Mouse (Mus musculus): ENCODE measurements at regions not wholly inside any gene's neighbourhood (a gene's known extent, or its start where the extent isn't known, plus 50 kb on each side); places are given as distances from the start of the nearest gene placed in this dataset.
A peak's percentile ranks its signal among the peaks of the same experiment; 100 is the strongest.

DNA sequence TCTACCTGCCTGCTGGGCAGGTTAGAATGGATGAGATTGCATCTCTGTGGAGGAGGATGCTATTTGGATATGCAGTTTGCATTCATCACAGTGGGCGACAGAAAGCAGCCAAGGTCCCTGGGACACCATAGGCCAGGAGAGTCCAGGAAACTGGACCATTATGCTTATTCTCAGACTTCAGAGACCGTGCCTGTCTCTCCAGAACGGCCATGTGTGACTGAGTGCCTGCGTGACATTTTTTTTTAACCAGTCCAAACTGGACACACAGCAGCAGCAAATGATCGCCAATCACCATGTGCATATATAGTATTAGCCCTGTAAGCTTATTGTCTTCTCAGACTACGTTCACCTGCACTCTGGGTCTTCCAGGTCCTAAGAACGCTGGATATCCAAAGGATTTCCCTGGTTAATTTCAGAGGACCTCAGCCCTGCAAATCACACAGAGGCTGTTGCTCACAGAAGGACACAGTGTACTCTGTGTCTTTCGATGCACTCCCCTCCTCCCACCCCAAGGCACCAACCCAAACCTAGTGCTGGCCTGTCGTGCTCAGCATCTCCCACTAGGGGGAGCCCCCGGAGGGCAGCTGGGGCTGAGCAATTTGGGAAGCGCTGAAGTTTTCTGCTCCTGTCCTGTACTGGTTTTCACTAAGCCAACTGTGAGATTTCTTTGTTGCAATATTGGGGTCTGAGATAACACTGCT is 312.9 kb upstream of the Ubash3b start:
- no peak; the same call in 1 of the 2 replicates for ATAC-seq (ENCODE audit: extremely low read depth, insufficient number of reproducible peaks, low FRiP score, poor library complexity, severe bottlenecking)
- H3K36me3 ChIP-seq (replicated peaks), result no peaks in the 10 kb centered on the region
- H3K4me1 ChIP-seq (ENCODE audit: insufficient read depth, low read depth, low read length), result no peaks in the 10 kb centered on the region
- peak; percentile 87 for TF ChIP-seq CTCF (IDR thresholded peaks at IDR 0.05; ENCODE audit: low read depth, low read length)
- TF ChIP-seq POLR2AphosphoS5 (IDR thresholded peaks at IDR 0.05; ENCODE audit: insufficient replicate concordance, low read depth, low read length), result no peak
- peak; percentile 18 for DNase-seq (ENCODE audit: low spot score)
- H3K9me3 ChIP-seq (replicated peaks), result no peaks in the 10 kb centered on the region
- no peak overlapping the region for H3K4me3 ChIP-seq (ENCODE audit: low read depth, low read length)
- no peaks in the 10 kb centered on the region for H3K27me3 ChIP-seq (ENCODE audit: insufficient read depth, low read length)

GRCm38 (mm10) chr9:41473506-41473905 is 312.0 kb upstream of the Ubash3b start:
- H3K36me3 ChIP-seq (replicated peaks), result no peaks in the 10 kb centered on the region
- TF ChIP-seq TAL1 (conservative IDR thresholded peaks at IDR 0.05; ENCODE audit: low read depth, low read length) (no peak), GATA1 (IDR thresholded peaks at IDR 0.05; ENCODE audit: borderline replicate concordance, low read length) (no peak), CTCF (IDR thresholded peaks at IDR 0.05; ENCODE audit: low read depth, low read length) (no peak), GATA2 (IDR thresholded peaks at IDR 0.05; ENCODE audit: borderline replicate concordance, low read depth, low read length) (no peak), POLR2AphosphoS5 (IDR thresholded peaks at IDR 0.05; ENCODE audit: insufficient replicate concordance, low read depth, low read length) (no peak)
- DNase-seq (ENCODE audit: low spot score), result no peak
- H3K4me3 ChIP-seq (ENCODE audit: low read depth, low read length), result no peak overlapping the region
- H3K27me3 ChIP-seq (ENCODE audit: insufficient read depth, low read length), result no peaks in the 10 kb centered on the region
- no peaks in the 10 kb centered on the region for H3K9me3 ChIP-seq (replicated peaks)
- ATAC-seq (ENCODE audit: extremely low read depth, insufficient number of reproducible peaks, low FRiP score, poor library complexity, severe bottlenecking), result no peak
- no peaks in the 10 kb centered on the region for H3K4me1 ChIP-seq (ENCODE audit: insufficient read depth, low read depth, low read length)

- no peak overlapping the region for H3K4me3 ChIP-seq (ENCODE audit: low read depth, low read length)
- H3K36me3 ChIP-seq (replicated peaks), result no peaks in the 10 kb centered on the region
- H3K9me3 ChIP-seq (replicated peaks), result no peaks in the 10 kb centered on the region
- ATAC-seq (ENCODE audit: extremely low read depth, insufficient number of reproducible peaks, low FRiP score, poor library complexity, severe bottlenecking), result no peak
- no peaks in the 10 kb centered on the region for H3K27me3 ChIP-seq (ENCODE audit: insufficient read depth, low read length)
- TF ChIP-seq POLR2AphosphoS5 (IDR thresholded peaks at IDR 0.05; ENCODE audit: insufficient replicate concordance, low read depth, low read length) (no peak), TAL1 (conservative IDR thresholded peaks at IDR 0.05; ENCODE audit: low read depth, low read length) (no peak), GATA1 (IDR thresholded peaks at IDR 0.05; ENCODE audit: borderline replicate concordance, low read length) (no peak), GATA2 (IDR thresholded peaks at IDR 0.05; ENCODE audit: borderline replicate concordance, low read depth, low read length) (no peak), CTCF (IDR thresholded peaks at IDR 0.05; ENCODE audit: low read depth, low read length) (no peak)
- H3K4me1 ChIP-seq (ENCODE audit: insufficient read depth, low read depth, low read length), result no peaks in the 10 kb centered on the region
- DNase-seq (ENCODE audit: low spot score), result no peak
These were observed 309.8 kb upstream of the Ubash3b start for GRCm38 (mm10) chr9:41471345-41471744.

- no peak for ATAC-seq (ENCODE audit: extremely low read depth, insufficient number of reproducible peaks, low FRiP score, poor library complexity, severe bottlenecking)
These were observed 308.5 kb upstream of the Ubash3b start for GRCm38 (mm10) chr9:41470010-41470409.

DNA sequence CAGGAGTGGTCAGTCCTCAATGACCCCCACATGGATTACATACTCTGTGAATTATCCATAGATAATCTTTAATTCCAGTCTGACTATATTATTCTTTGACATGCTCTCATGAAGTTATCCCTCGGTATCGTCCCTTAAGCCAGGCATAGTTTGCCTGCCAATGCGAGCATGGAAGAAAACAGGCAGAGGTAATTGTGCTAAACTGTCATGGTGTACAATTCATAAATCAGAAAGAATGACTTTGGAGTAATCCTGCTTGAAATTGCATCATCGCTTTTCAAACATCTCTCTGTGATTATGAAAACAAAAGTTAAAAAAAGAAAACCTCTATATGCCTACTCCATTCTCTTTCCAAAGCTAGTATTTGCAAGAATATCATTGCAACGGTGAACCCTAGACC is 307.9 kb upstream of the Ubash3b start:
- Histone ChIP-seq H3K4me3 (ENCODE audit: low read depth, low read length) (no peak overlapping the region), H3K36me3 (replicated peaks) (no peaks in the 10 kb centered on the region), H3K9me3 (replicated peaks) (no peaks in the 10 kb centered on the region), H3K4me1 (ENCODE audit: insufficient read depth, low read depth, low read length) (no peaks in the 10 kb centered on the region), H3K27me3 (ENCODE audit: insufficient read depth, low read length) (no peaks in the 10 kb centered on the region)
- ATAC-seq (ENCODE audit: extremely low read depth, insufficient number of reproducible peaks, low FRiP score, poor library complexity, severe bottlenecking) (no peak), DNase-seq (ENCODE audit: low spot score) (no peak)
- TF ChIP-seq POLR2AphosphoS5 (IDR thresholded peaks at IDR 0.05; ENCODE audit: insufficient replicate concordance, low read depth, low read length) (no peak), GATA2 (IDR thresholded peaks at IDR 0.05; ENCODE audit: borderline replicate concordance, low read depth, low read length) (no peak), GATA1 (IDR thresholded peaks at IDR 0.05; ENCODE audit: borderline replicate concordance, low read length) (no peak), TAL1 (conservative IDR thresholded peaks at IDR 0.05; ENCODE audit: low read depth, low read length) (no peak), CTCF (IDR thresholded peaks at IDR 0.05; ENCODE audit: low read depth, low read length) (no peak)

More at GRCm38 (mm10) chr9:41470010-41470409, 308.5 kb upstream of the Ubash3b start:
- Histone ChIP-seq H3K4me3 (ENCODE audit: low read depth, low read length) (no peak overlapping the region), H3K27me3 (ENCODE audit: insufficient read depth, low read length) (no peaks in the 10 kb centered on the region), H3K9me3 (replicated peaks) (no peaks in the 10 kb centered on the region), H3K36me3 (replicated peaks) (no peaks in the 10 kb centered on the region), H3K4me1 (ENCODE audit: insufficient read depth, low read depth, low read length) (no peaks in the 10 kb centered on the region)
- no peak for DNase-seq (ENCODE audit: low spot score)
- TF ChIP-seq POLR2AphosphoS5 (IDR thresholded peaks at IDR 0.05; ENCODE audit: insufficient replicate concordance, low read depth, low read length), result no peak

DNA sequence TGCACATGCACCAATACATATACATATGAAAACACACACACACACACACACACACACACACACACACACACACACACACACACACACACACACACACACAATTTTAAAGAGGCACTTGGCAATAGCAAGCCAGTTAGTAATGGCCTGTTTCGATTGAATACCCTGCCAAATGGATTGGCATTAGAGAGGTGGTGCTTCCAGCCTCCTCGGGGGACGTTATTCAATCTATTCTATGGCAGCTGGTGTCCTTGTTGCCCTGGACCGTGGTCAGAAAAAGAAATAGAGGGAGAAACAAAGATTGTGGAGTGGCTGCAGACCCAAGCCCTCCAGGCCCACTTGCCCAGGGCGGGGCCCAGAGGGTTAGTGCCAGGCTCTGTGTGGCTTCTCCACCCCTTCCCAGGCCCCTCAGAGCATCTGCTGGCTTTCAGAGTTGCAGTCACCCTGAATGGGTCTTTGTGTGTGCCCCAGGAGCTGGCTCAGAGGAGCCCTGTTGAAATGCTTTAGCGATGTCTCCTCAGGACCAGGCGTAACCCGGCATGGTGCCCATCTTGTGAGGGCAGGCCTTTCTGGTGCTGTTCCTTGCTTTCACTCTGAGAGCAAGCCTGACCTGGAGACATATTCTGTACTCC is 302.7 kb upstream of the Ubash3b start:
- no peaks in the 10 kb centered on the region for H3K9me3 ChIP-seq (replicated peaks)
- H3K4me1 ChIP-seq (ENCODE audit: insufficient read depth, low read depth, low read length), result no peaks in the 10 kb centered on the region
- DNase-seq (ENCODE audit: low spot score) (no peak), ATAC-seq (ENCODE audit: extremely low read depth, insufficient number of reproducible peaks, low FRiP score, poor library complexity, severe bottlenecking) (no peak)
- no peaks in the 10 kb centered on the region for H3K36me3 ChIP-seq (replicated peaks)
- no peak overlapping the region for H3K4me3 ChIP-seq (ENCODE audit: low read depth, low read length)
- TF ChIP-seq CTCF (IDR thresholded peaks at IDR 0.05; ENCODE audit: low read depth, low read length) (no peak), GATA2 (IDR thresholded peaks at IDR 0.05; ENCODE audit: borderline replicate concordance, low read depth, low read length) (no peak), GATA1 (IDR thresholded peaks at IDR 0.05; ENCODE audit: borderline replicate concordance, low read length) (no peak), TAL1 (conservative IDR thresholded peaks at IDR 0.05; ENCODE audit: low read depth, low read length) (no peak), POLR2AphosphoS5 (IDR thresholded peaks at IDR 0.05; ENCODE audit: insufficient replicate concordance, low read depth, low read length) (no peak)
- no peaks in the 10 kb centered on the region for H3K27me3 ChIP-seq (ENCODE audit: insufficient read depth, low read length)

Data from G1E (cell line).